ENCODE assay signal across 19 mouse cellular contexts in the genomic region with DNA sequence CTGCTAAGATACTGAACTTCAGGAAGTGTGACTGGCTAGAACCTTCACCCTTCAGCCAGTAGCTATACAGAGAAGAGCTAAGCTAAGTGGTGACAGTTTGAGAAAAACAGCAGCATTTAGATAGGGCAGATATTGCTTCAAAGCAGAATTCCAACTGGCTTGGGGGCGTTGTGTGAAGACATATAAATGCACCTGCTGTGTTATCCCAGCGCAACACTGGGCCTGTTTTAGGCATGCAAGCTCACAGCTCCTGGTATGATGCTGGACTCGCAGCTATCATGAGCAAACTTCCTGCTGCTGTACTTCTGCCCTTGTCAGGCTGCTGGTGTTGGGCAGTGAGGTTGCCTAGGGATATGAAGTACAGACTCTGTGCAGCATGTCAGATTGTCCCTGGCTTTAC.
A peak's percentile ranks its signal among the peaks of the same experiment; 100 is the strongest.
DNase-seq lines count a peak whose midpoint lies in the region; ATAC-seq and TF ChIP-seq lines count a peak whose summit lies in the region.
"Had no signal": no experiment of that assay in that cellular context is flagged by ENCODE, and none has a peak within 500 bp of the region (broad histone marks: within the 10 kb centered on the region; RNA-seq: fewer than 3 reads in every experiment).

No protein-coding gene starts in this region.

- H3K9ac ChIP-seq in heart, embryonic 12.5 days, result no peak overlapping the region
- H3K9ac ChIP-seq in hindbrain, postnatal 0 days (replicated peaks; ENCODE audit: low read length), result no peak overlapping the region
- H3K9ac ChIP-seq: embryonic facial prominence, embryonic 12.5 days; forebrain, embryonic 15.5 days; heart, embryonic 13.5 days; hindbrain, embryonic 12.5 days had no signal

- H3K27me3 ChIP-seq in heart, embryonic 10.5 days (ENCODE audit: insufficient read depth, poor library complexity, severe bottlenecking), result no peaks in the 10 kb centered on the region
- no peaks in the 10 kb centered on the region for H3K27me3 ChIP-seq in heart, embryonic 12.5 days (replicated peaks)
- H3K27me3 ChIP-seq in hindbrain, postnatal 0 days (ENCODE audit: insufficient read depth, low read length), result no peaks in the 10 kb centered on the region
- no peaks in the 10 kb centered on the region for H3K27me3 ChIP-seq in hindbrain, embryonic 10.5 days (ENCODE audit: insufficient read depth, poor library complexity, severe bottlenecking)
- H3K27me3 ChIP-seq: embryonic facial prominence, embryonic 12.5 days; forebrain, embryonic 15.5 days; heart, embryonic 13.5 days; hindbrain, embryonic 12.5 days had no signal

- no peak overlapping the region for H3K27ac ChIP-seq in heart, embryonic 10.5 days
- H3K27ac ChIP-seq in heart, embryonic 12.5 days (ENCODE audit: poor library complexity, severe bottlenecking), result no peak overlapping the region
- H3K27ac ChIP-seq in hindbrain, postnatal 0 days, result no peak overlapping the region
- H3K27ac ChIP-seq in hindbrain, embryonic 10.5 days, result no peak overlapping the region
- peak overlapping the region; percentile 50; the same call in 1 of the 2 replicates for H3K27ac ChIP-seq in left cerebral cortex, adult 2 months
- H3K27ac ChIP-seq: embryonic facial prominence, embryonic 12.5 days; forebrain, embryonic 15.5 days; heart, adult 2 months; heart, embryonic 13.5 days; hindbrain, embryonic 12.5 days had no signal

- no peak for ATAC-seq in heart, embryonic 12.5 days (ENCODE audit: insufficient number of reproducible peaks, low FRiP score)
- ATAC-seq in hindbrain, postnatal 0 days, result peak; percentile 44; the same call in 1 of the 2 replicates
- ATAC-seq: forebrain, embryonic 15.5 days had no signal

- no peaks in the 10 kb centered on the region for H3K36me3 ChIP-seq in heart, embryonic 10.5 days
- no peaks in the 10 kb centered on the region for H3K36me3 ChIP-seq in heart, embryonic 12.5 days
- no peaks in the 10 kb centered on the region for H3K36me3 ChIP-seq in hindbrain, postnatal 0 days (ENCODE audit: insufficient read depth, low read length)
- no peaks in the 10 kb centered on the region for H3K36me3 ChIP-seq in hindbrain, embryonic 10.5 days
- H3K36me3 ChIP-seq: embryonic facial prominence, embryonic 12.5 days; forebrain, embryonic 15.5 days; heart, embryonic 13.5 days; hindbrain, embryonic 12.5 days had no signal

- intact Hi-C loops in left cerebral cortex, adult 2 months (cut with DNase I), result no loop called here

- no peak overlapping the region for H3K4me2 ChIP-seq in heart, embryonic 12.5 days
- no peak overlapping the region for H3K4me2 ChIP-seq in hindbrain, postnatal 0 days (ENCODE audit: low read depth, low read length)
- H3K4me2 ChIP-seq: embryonic facial prominence, embryonic 12.5 days; forebrain, embryonic 15.5 days; heart, embryonic 13.5 days; hindbrain, embryonic 12.5 days had no signal

- WGBS in heart, embryonic 10.5 days, result 35% methylated on average over 3 of the region's 3 CpGs
- WGBS in heart, embryonic 12.5 days, result 22% methylated on average over 3 of the region's 3 CpGs
- 66% methylated on average over 3 of the region's 3 CpGs for WGBS in hindbrain, postnatal 0 days
- 79% methylated on average over 3 of the region's 3 CpGs for WGBS in hindbrain, embryonic 10.5 days

- H3K4me3 ChIP-seq in heart, embryonic 10.5 days, result no peak overlapping the region
- H3K4me3 ChIP-seq in heart, embryonic 12.5 days, result no peak overlapping the region
- H3K4me3 ChIP-seq in hindbrain, postnatal 0 days (ENCODE audit: low read length), result no peak overlapping the region
- no peak overlapping the region for H3K4me3 ChIP-seq in hindbrain, embryonic 10.5 days
- H3K4me3 ChIP-seq in left cerebral cortex, adult 2 months, result no peak overlapping the region
- H3K4me3 ChIP-seq: embryonic facial prominence, embryonic 12.5 days; forebrain, embryonic 15.5 days; heart, adult 2 months; heart, embryonic 13.5 days; hindbrain, embryonic 12.5 days had no signal

- peaks cover 9% of the 10 kb centered on the region for H3K4me1 ChIP-seq in heart, embryonic 10.5 days
- peaks cover 13% of the 10 kb centered on the region for H3K4me1 ChIP-seq in heart, embryonic 12.5 days (replicated peaks)
- H3K4me1 ChIP-seq in hindbrain, postnatal 0 days (ENCODE audit: insufficient read depth, low read length), result peaks cover 7% of the 10 kb centered on the region; the same call in 1 of the 2 replicates
- H3K4me1 ChIP-seq in hindbrain, embryonic 10.5 days (replicated peaks), result peaks cover 3% of the 10 kb centered on the region

- no peak; the same call in 1 of the 2 replicates for TF ChIP-seq CTCF in hindbrain, postnatal 0 days (IDR thresholded peaks at IDR 0.05; ENCODE audit: low read depth)
- TF ChIP-seq CTCF in left cerebral cortex, adult 2 months (IDR thresholded peaks at IDR 0.05), result peak; percentile 3; the same call in 1 of the 2 replicates

- no peaks in the 10 kb centered on the region for H3K9me3 ChIP-seq in heart, embryonic 10.5 days
- H3K9me3 ChIP-seq in heart, embryonic 12.5 days (replicated peaks), result no peaks in the 10 kb centered on the region
- H3K9me3 ChIP-seq in hindbrain, postnatal 0 days (ENCODE audit: low read length), result no peaks in the 10 kb centered on the region
- H3K9me3 ChIP-seq in hindbrain, embryonic 10.5 days, result no peaks in the 10 kb centered on the region
- H3K9me3 ChIP-seq: embryonic facial prominence, embryonic 12.5 days; forebrain, embryonic 15.5 days; heart, embryonic 13.5 days; hindbrain, embryonic 12.5 days had no signal

- DNase-seq in heart, embryonic 10.5 days (ENCODE audit: low spot score), result peak; percentile 77
- DNase-seq in hindbrain, postnatal 0 days (ENCODE audit: low spot score), result no peak
- no peak for DNase-seq in hindbrain, embryonic 10.5 days (ENCODE audit: low spot score)
- DNase-seq in left cerebral cortex, adult 2 months (ENCODE audit: extremely low spot score in 1 of 2, low spot score in 2 of 2), result peak in 1 of 2 experiments; percentile 13
- DNase-seq in left cerebral cortex, adult 11 months (ENCODE audit: low spot score), result no peak
- DNase-seq in right cerebral cortex, postnatal 36 days (ENCODE audit: low spot score in 2 of 2), result peak; percentile 37 to 61
- no peak for DNase-seq in right cerebral cortex, postnatal 14 days
- DNase-seq: adrenal gland, postnatal 10 days; cerebellum, adult 11-12 months; cerebellum, adult 9-10 months; cerebellum, postnatal 25 days; gastrocnemius, postnatal 14 days; heart, adult 2 months; heart, postnatal 36 days had no signal

Comparison
In these comparisons a context has a peak if more than half of its experiments do, and no peak if none do; other contexts are left out.
1. DNase-seq: peak in heart, embryonic 10.5 days (single experiment) and right cerebral cortex, postnatal 36 days (2 of 2); none in hindbrain, postnatal 0 days (single experiment), hindbrain, embryonic 10.5 days (single experiment), left cerebral cortex, adult 11 months (single experiment) and right cerebral cortex, postnatal 14 days (single experiment).